Mouse (Mus musculus): ENCODE measurements around the gene Grin2b.

- TF ChIP-seq CTCF (IDR thresholded peaks at IDR 0.05; ENCODE audit: control insufficient read depth, insufficient read depth, insufficient read length) (no peak), USF1 (IDR thresholded peaks at IDR 0.05; ENCODE audit: low read depth) (no peak), MYOD1 (IDR thresholded peaks at IDR 0.05; ENCODE audit: control insufficient read depth, insufficient read length, low read depth) (no peak), FOSL1 (IDR thresholded peaks at IDR 0.05; ENCODE audit: insufficient read depth, low read length, poor library complexity, severe bottlenecking) (no peak), MAX (IDR thresholded peaks at IDR 0.05) (no peak)
Measured at GRCm38 (mm10) chr6:136041821-136042220, 131.5 kb downstream of the Grin2b start.
